Mouse (Mus musculus) CH12.LX (cell line): ENCODE measurements around the gene Nhlh1.

ENCODE experiments used
- CTCF ChIP-seq, 2 experiments: IDR thresholded peaks in 1 of 2; conservative IDR thresholded peaks in 1 of 2; 2 replicates each; pipeline ENCODE4 v1.5.1; 2011 to 2012; ENCODE audit warnings: low read depth in 2 of 2, low read length in 2 of 2, improper control_type of control experiment in 1 of 2, inconsistent platforms in 1 of 2, mild to moderate bottlenecking in 1 of 2, moderate library complexity in 1 of 2
- E2F4 ChIP-seq: IDR thresholded peaks from 2 replicates; pipeline ENCODE4 v1.6.1; 2011; ENCODE audit warnings: low read depth, low read length, improper control_type of control experiment; ENCODE audit not compliant: insufficient replicate concordance
- EP300 ChIP-seq: IDR thresholded peaks from 2 replicates; pipeline ENCODE4 v1.6.1; 2011; ENCODE audit warnings: low read length, improper control_type of control experiment
- HCFC1 ChIP-seq: IDR thresholded peaks from 2 replicates; pipeline ENCODE4 v1.6.1; 2012; ENCODE audit warnings: low read depth, mild to moderate bottlenecking, inconsistent platforms, low read length, improper control_type of control experiment
- MAX ChIP-seq: IDR thresholded peaks from 2 replicates; pipeline ENCODE4 v1.6.1; 2011; ENCODE audit warnings: low read length, improper control_type of control experiment
- POLR2A ChIP-seq: IDR thresholded peaks from 2 replicates; pipeline ENCODE4 v1.6.1; 2011; ENCODE audit warnings: low read depth, mild to moderate bottlenecking, improper control_type of control experiment, low read length

GRCm38 (mm10) chr1:172046410-172046809, 11.0 kb downstream of the Nhlh1 start:
- TF ChIP-seq E2F4 (no peak), CTCF (conservative IDR thresholded peaks at IDR 0.05 in 1 of 2, IDR thresholded peaks at IDR 0.05 in 1 of 2; ENCODE audit: low read depth in 2 of 2, low read length in 2 of 2) (no peak), MAX (no peak), EP300 (no peak), HCFC1 (no peak), POLR2A (no peak)
